Mouse (Mus musculus): ENCODE data around the gene Catsper2.

DNA sequence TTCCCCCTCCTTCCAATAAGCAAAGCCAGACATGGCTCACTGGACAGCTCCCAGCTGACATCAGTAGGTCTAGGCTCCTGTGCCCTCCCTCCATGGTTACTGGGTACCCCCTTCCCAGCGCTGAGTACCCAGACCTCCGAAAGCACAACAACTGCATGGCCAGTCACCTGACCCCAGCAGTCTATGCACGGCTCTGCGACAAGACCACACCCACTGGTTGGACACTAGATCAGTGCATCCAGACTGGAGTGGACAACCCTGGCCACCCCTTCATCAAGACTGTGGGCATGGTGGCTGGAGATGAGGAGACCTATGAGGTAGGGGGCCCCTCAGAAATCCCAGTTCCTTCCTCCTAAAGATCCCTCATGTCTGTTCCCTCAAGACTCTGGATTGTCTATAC, 54.1 kb downstream of the Catsper2 start:
- TF ChIP-seq POLR2A (IDR thresholded peaks at IDR 0.05; ENCODE audit: low read depth, low read length) (no peak), CTCF (IDR thresholded peaks at IDR 0.05; ENCODE audit: borderline replicate concordance, insufficient read depth, low read length) (no peak)
